Mouse (Mus musculus): ENCODE measurements around the gene Gm17349.
A peak's percentile ranks its signal among the peaks of the same experiment; 100 is the strongest.

The Gm17349 gene

GRCm38 (mm10) chr15:99699715-99700114, 5.6 kb downstream of the Gm17349 start:
- no peak for DNase-seq

GRCm38 (mm10) chr15:99698533-99699085, 6.7 kb downstream of the Gm17349 start:
- DNase-seq, result peak in 1 of 2 experiments; percentile 25

DNA sequence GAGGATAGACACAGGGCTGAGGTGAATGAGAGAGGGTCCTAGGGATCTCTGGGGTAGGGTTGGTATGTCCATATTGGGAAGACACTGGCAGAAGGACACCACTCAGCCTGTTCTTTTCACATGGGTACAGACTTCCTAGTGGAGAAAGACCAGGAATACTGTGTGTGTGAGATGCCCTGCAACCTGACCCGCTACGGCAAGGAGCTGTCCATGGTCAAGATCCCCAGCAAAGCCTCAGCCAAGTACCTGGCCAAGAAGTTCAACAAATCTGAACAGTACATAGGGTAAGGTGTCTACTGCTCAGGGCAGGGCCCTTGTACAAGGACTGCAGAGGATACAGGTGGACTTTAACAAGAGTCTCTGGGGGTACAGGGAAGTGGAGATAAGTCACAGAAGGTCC, 8.0 kb downstream of the Gm17349 start:
- no peak for DNase-seq

DNA sequence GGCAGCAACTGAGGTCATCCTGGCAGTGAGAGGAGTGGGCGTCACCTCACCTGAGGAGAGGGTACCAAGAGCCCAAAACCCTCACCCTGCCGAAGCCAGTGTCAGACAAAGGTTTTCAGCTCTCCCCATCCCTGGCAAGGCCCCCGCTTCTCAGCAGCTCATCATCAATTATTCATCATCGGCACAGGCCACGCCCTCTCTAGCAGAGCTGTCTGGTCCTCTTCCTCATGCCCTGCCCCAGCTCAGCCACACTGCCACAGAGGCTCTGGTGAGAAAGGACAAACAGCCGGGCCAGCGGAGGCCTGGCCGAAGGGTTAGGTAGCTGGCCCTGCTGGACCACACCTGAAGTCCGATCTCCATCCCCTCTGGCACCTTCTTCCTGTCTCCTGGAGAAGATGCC, 13.3 kb downstream of the Gm17349 start:
- DNase-seq, result peak; percentile 65 to 69

DNA sequence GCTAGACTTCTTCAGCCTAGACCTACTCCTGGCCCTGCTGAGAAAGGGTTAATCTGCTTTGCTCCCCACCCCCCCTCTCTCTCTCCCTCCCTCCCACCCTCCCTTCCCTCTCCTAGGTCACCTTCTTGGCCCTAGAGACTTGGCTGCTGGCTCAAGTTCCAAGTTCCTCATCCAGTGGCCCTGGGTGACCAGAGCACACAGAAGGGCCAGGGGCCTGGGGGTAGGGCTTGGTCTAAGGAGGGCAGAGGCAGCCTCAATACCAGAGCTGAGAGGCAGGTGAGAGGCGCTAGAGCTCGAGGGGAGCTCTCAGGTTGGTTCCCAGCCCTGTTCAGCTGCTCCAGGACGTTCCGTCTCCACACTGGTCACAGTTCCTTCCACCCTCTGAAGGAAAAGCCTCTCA, 14.4 kb downstream of the Gm17349 start:
- DNase-seq, result no peak

DNA sequence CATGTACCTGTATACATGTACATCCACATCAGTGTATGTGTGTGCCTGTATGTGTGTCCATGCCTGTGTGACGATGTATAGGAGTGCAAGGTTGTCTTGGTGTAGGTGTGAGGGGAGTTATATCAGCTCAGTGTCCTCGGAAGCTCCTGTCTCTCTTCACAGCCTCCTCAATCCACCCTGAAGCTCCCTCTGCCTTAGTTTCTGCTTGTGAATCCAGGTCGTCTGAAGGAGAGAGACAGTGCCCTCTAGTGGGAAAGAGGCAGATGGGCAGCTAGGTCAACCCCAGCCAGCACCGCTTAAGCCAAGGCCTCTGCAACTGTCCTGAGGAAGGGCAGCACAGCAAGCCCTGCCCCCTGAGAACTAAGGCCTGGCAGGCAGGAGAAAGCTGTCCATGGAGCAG, 16.6 kb downstream of the Gm17349 start:
- DNase-seq, result peak; percentile 81 to 86

DNA sequence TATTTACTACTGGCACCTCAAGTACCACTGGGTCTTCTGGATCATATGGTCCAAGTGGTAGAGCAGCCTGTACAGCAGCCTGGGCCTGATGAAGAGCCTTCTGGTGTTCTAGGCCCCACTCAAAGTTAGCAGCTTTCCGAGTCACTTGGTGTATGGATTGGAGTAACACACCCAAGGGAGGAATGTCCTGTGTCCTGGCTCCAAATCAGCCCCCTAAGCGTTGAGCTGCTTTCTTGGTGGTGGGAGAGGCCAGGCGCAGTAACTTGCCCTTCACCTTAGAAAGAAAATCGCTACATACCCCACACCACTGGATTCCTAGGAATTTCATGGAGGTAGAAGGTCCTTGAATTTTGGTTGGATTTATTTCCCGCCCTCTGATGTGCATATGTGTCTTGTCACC, 21.1 kb downstream of the Gm17349 start:
- no peak for DNase-seq

DNA sequence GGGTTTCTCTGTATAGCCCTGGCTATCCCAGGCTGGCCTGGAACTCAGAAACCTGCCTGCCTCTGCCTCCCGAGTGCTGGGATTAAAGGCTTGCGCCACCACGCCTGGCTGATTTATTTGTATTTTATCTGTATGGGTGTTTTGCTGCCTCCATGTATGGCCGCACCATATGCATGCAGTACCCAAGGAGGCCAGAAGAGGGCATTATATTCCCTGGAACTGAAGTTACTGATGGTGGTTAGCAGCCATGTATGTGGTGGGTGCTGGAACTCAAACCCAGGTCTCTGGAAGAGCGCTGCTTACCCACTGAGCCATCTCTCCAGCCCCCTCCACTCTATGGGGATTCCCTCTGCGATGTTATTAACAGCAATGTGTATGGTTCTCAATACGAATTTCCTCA, 22.4 kb downstream of the Gm17349 start:
- no peak for DNase-seq

DNA sequence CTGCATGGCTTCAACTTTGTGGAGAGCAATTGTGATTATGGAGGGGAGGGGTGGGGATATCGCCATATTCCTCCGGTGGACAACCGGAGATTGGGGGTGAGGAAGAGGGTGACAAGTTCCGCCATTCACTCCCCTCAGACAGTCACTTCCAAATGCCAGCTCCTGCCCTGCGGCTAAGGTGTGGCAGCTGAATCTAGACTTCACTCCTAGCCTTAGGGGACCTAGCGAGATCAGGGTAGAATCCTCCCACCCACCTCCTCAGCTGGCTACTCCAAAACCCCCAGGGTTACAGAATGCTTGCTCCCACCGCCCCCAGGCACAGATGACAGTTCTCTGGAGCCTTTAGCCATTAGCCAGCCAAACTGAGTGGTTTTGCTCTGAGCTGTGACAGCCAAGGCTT, 26.3 kb downstream of the Gm17349 start:
- DNase-seq, result no peak

- DNase-seq, result peak; percentile 68 to 73
Measured at GRCm38 (mm10) chr15:99678063-99678800, 27.1 kb downstream of the Gm17349 start.

DNA sequence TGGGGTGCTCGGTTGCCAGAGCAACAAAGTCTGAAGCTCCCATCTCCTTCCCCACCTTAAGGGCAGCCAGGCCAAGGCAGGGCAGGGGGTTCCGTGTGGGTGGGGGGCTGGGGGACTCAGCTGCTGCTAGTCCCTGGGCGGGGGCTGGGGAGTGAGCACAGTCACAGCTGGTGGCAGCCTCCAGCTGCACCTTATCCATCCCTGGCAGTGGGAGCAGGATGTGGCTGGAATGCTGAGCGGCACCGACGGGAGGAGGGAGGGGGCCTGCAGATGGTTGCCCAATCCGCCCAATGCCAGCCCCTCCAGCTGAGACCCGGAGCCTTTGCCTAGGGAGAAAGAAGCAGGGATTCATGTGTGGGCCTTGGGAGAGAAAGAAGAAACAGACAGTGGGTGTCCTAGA, 28.2 kb downstream of the Gm17349 start:
- DNase-seq, result peak; percentile 81 to 89

DNA sequence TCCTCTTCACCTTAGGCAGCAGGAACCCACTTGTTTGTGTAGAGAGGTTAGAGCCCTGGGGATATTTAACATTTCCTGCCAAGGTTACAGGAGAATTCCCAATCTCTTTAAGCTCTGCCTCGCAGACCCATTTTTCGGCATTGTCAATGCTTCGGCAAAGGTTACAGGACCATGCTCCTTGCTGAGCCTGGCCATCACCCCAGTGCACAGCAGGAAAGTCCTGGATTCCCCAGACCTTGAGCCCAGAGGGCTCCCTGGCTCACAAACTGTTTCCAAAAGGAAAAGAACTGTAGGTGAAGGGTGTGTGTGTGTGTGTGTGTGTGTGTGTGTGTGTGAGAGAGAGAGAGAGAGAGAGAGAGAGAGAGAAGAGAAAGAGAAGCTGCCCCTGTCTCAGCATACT, 30.4 kb downstream of the Gm17349 start:
- peak in 1 of 2 experiments; percentile 44 for DNase-seq

DNA sequence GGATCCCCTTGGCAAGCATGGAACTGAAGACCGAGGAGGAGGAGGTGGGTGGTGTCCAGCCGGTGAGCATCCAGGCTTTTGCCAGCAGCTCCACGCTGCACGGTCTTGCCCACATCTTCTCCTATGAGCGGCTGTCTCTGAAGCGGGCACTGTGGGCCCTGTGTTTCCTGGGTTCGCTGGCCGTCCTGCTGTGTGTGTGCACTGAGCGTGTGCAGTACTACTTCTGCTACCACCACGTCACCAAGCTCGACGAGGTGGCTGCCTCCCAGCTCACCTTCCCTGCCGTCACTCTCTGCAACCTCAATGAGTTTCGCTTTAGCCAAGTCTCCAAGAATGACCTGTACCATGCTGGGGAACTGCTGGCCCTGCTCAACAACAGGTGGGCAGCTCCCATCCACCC, 33.5 kb downstream of the Gm17349 start:
- peak in 1 of 2 experiments; percentile 37 for DNase-seq

DNA sequence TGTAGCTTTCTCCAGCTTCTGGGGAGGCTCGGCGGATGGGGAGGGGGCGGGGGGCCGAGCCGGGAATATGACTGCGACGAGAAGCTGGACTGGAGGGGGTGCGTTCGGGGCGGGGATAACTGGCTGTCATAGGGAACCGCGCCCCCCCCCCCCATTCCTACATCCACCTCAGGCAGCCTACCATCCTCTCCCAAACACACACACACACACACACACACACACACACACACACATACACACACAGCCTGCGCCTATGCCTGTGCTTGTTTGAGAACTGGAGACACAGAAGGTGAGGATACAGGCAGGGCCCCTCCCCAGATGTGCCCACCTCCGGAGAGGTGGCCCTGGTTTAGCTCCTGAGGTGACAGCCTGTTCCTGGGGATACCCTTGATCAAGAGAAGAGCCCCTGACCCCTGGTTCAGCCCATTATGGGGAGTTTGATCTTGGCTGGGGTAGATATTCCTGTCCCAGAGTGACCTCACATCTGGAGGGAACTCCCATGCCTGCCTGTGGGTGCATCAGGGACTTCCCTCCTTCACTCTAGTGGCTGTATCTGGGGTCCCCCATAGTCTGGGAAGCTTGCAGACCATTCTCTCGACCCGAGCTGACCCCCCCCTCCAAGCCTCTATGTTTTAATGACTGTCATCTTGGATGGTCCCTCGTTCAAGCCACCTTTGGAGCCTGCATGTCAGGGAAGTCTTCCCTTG, 34.2 kb downstream of the Gm17349 start:
- peak; percentile 70 to 72 for DNase-seq

DNA sequence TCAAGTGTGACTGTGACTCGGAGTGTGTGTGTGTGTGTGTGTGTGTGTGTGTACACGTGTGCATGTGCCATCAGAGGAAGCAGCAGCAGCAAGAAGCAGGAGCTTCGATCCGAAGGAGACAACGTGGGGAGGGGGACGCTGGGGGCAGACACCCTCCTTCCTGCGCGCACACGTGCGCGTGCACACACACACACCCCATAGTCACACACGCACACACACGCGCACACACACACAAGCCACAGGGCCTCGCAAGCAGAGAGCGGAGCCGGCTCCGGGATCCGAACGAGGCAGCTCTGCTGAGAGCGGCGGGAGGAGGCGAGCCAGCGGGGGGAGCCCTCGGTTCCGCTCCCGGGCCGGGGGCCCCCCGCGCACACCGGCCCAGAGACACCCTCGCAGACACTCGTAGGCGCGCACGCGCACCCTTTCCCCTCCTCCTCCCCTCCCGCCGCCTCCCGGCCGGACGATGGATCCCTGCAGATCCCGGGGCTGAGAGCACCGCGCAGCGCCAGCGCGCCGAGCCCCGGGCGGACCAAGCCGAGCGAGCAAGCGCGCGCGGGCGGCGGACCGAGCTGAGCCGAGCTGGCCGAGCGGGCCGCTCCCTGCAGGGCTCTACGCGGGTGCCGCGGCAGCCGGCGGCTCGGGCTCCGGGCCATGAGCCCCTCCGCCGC, 35.0 kb downstream of the Gm17349 start, which contains the start of gene Asic1:
Gene Asic1 (plus strand): TSS at position 215 of the 668 bp plus-strand sequence.
- DNase-seq, result peak; percentile 80 to 81

DNA sequence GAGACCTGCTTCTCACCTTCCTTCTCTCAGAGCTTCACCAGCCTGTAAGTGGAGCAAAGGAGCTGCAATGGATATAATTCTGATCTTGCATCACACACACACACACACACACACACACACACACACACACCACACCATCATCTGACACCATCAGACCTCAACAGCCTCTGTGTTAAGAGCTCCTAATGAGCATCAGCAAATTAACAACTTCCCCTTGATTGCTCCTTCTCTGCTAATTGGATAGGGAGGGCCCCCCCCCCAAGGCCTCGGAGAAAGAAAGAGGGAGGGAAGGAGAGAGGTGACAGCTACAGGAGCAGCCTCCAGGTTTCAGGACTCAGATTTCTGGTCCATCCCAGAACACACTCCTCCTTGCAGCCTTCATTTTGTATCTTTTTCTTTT, 35.9 kb downstream of the Gm17349 start:
- peak in 1 of 2 experiments; percentile 43 for DNase-seq

GRCm38 (mm10) chr15:99668881-99669280, 36.4 kb downstream of the Gm17349 start:
- DNase-seq, result peak; percentile 92 to 93

DNA sequence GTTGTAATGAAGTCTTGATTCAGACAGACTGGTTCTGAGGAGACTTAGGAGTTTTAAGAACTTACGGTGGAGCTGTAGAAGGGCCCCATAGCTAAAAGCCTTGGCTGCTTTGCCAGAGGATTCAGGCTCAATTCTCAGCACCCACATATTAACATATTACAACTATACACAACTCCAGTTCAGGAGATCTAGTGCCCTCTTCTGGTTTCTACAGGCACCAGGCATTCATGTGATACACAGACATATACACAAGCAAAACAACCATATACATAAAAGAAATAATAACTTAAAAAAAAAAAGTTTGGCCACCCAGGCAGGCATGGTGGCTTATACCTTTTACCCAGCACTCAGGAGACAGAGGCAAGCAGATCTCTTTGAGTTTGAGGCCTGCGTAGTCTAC, 37.7 kb downstream of the Gm17349 start:
- no peak for DNase-seq

- peak; percentile 83 to 87 for DNase-seq
Measured at GRCm38 (mm10) chr15:99664600-99665451, 40.5 kb downstream of the Gm17349 start.

DNA sequence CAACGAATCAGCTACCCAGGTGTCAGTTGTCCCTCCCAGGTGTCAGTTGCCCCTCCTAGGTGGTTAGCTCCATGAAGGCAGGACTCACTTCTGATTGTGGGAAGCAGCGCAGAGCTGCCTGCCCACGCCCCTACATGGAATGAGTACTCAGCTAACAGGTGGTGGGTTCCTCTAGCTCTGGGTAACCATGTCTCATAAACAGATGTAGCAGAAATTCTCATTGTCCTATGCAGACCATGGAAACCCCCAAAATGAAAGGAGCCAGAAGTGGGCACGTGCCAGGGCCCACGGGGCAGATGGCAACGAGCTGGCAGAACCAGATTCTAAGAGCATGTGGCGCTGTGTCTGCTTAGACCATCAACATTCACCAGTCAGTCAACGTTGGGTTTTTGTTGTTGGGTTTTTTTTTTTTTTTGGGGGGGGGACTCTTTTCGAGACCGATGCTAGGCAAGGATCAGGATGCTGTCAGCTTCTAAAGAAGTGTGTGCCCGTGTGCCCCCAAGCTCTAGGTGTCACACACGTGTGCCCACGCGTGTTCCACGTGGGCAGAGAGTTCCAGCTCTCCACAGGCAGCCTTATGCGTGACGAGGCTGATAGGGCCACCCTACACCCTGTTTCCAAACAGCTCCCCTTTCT, 41.2 kb downstream of the Gm17349 start:
- DNase-seq, result peak; percentile 82 to 83

- DNase-seq, result no peak
Measured at GRCm38 (mm10) chr15:99662371-99662770, 42.9 kb downstream of the Gm17349 start.
